Mouse (Mus musculus) MEL (cell line): ENCODE data around the gene Olfr5. TPM values are rescaled to one million over a fixed set of nuclear protein-coding genes. Genes with fewer than 3 reads are reported as not detected.

ENCODE experiments used
- DNase-seq: peaks from one replicate; pipeline ENCODE4 v3.0.0; 2011; ENCODE audit warnings: low read depth, low spot score
- H3K27ac ChIP-seq: 2 replicates; pipeline ENCODE4 v1.5.1; 2012; ENCODE audit warnings: low read depth, mild to moderate bottlenecking, control low read depth, low read length, moderate library complexity; ENCODE audit not compliant: control insufficient read depth
- H3K27me3 ChIP-seq, 2 experiments: fragments of 150-350 bp in 1 of 2; sonication (generic) in 1 of 2; 2 replicates each; pipeline ENCODE4 v1.6.1; 2012; ENCODE audit warnings: low read length in 2 of 2, mild to moderate bottlenecking in 2 of 2, improper control_type of control experiment in 1 of 2, moderate library complexity in 1 of 2; ENCODE audit not compliant: insufficient read depth in 2 of 2, control insufficient read depth in 1 of 2
- H3K36me3 ChIP-seq, 2 experiments: 2 replicates each; pipeline ENCODE4 v1.6.1; 2012 to 2014; ENCODE audit warnings: low read length in 2 of 2, improper control_type of control experiment in 1 of 2, inconsistent platforms in 1 of 2, mild to moderate bottlenecking in 1 of 2; ENCODE audit not compliant: insufficient read depth in 2 of 2, control insufficient read depth in 1 of 2
- H3K4me1 ChIP-seq, 2 experiments: fragments of 150-350 bp in 1 of 2; sonication (generic) in 1 of 2; 2 replicates each; pipeline ENCODE4 v1.6.1; 2012; ENCODE audit warnings: low read length in 2 of 2, improper control_type of control experiment in 1 of 2, mild to moderate bottlenecking in 1 of 2; ENCODE audit not compliant: insufficient read depth in 2 of 2, control insufficient read depth in 1 of 2
- H3K4me3 ChIP-seq, 2 experiments: fragments of 150-350 bp in 1 of 2; sonication (generic) in 1 of 2; 2 replicates each; pipeline ENCODE4 v1.5.1; 2012; ENCODE audit warnings: low read depth in 2 of 2, low read length in 2 of 2, mild to moderate bottlenecking in 2 of 2, moderate library complexity in 2 of 2, control low read depth in 1 of 2, improper control_type of control experiment in 1 of 2; ENCODE audit not compliant: control insufficient read depth in 1 of 2, insufficient read depth in 1 of 2
- H3K79me2 ChIP-seq: 2 replicates; pipeline ENCODE4 v1.6.1; 2012; ENCODE audit warnings: mild to moderate bottlenecking, low read length, moderate library complexity; ENCODE audit not compliant: control insufficient read depth, poor library complexity, insufficient read depth
- H3K9ac ChIP-seq: 2 replicates; pipeline ENCODE4 v1.6.1; 2012; ENCODE audit warnings: low read depth, mild to moderate bottlenecking, control low read depth, low read length, moderate library complexity; ENCODE audit not compliant: control insufficient read depth, poor library complexity, severe bottlenecking
- H3K9me3 ChIP-seq: fragments of 150-350 bp; sonication (generic); replicated peaks from 2 replicates; pipeline ENCODE4 v1.6.1; 2012; ENCODE audit warnings: mild to moderate bottlenecking, low read length, improper control_type of control experiment, moderate library complexity; ENCODE audit not compliant: insufficient read depth
- CTCF ChIP-seq, 3 experiments: IDR thresholded peaks in 2 of 3; conservative IDR thresholded peaks in 1 of 3; 2 replicates each; pipeline ENCODE4 v1.5.1; 2011 to 2012; ENCODE audit warnings: low read length in 3 of 3, low read depth in 2 of 3, mild to moderate bottlenecking in 2 of 3, improper control_type of control experiment in 1 of 3, inconsistent platforms in 1 of 3, mixed read lengths in 1 of 3, moderate library complexity in 1 of 3; ENCODE audit not compliant: control insufficient read depth in 1 of 3, insufficient read depth in 1 of 3, poor library complexity in 1 of 3, severe bottlenecking in 1 of 3
- EP300 ChIP-seq, 2 experiments: IDR thresholded peaks; 2 replicates each; pipeline ENCODE4 v1.6.1; 2011; ENCODE audit warnings: improper control_type of control experiment in 2 of 2, low read length in 2 of 2, low read depth in 1 of 2, mild to moderate bottlenecking in 1 of 2
- polyA plus RNA-seq, 2 experiments: library from polyadenylated mRNA; stranded (reverse) in 1 of 2; unstranded in 1 of 2; fragments of >175 nt in 1 of 2; fragments of >200 nt in 1 of 2; gene quantifications; 2 replicates each; pipeline versions ENCODE4 v1.2.1 to v1.2.4; 2012; ENCODE audit warnings: low replicate concordance in 2 of 2, low read depth in 1 of 2; ENCODE audit not compliant: insufficient read length in 2 of 2, insufficient read depth in 1 of 2, missing spikeins in 1 of 2
- total RNA-seq: library from RNA; depleted of rRNA; stranded (reverse); fragments of 300-350 nt; gene quantifications from 2 replicates; pipeline ENCODE4 v1.2.3, GENCODE M21; 2012; rRNA removed

The Olfr5 gene
- total and polyA plus RNA-seq, 3 experiments, result not detected

- TF ChIP-seq CTCF (IDR thresholded peaks at IDR 0.05 in 2 of 3, conservative IDR thresholded peaks at IDR 0.05 in 1 of 3; ENCODE audit: control insufficient read depth in 1 of 3, insufficient read depth in 1 of 3, low read depth in 2 of 3, low read length in 3 of 3, poor library complexity in 1 of 3, severe bottlenecking in 1 of 3), result peak; percentile 35 to 42 (median 37); a peak in 5 of 6 replicates
- no peak for TF ChIP-seq EP300 (IDR thresholded peaks at IDR 0.05; ENCODE audit: low read depth in 1 of 2, low read length in 2 of 2)
- H3K27me3 ChIP-seq, result no peaks in the 10 kb centered on the region
- no peak overlapping the region for H3K27ac ChIP-seq
- no peaks in the 10 kb centered on the region for H3K9me3 ChIP-seq
- no peaks in the 10 kb centered on the region for H3K79me2 ChIP-seq
- H3K4me3 ChIP-seq, result no peak overlapping the region
- H3K4me1 ChIP-seq, result no peaks in the 10 kb centered on the region
- DNase-seq, result peak; percentile 8
- no peak overlapping the region for H3K9ac ChIP-seq
- no peaks in the 10 kb centered on the region for H3K36me3 ChIP-seq
Measured at GRCm38 (mm10) chr7:6429381-6429780, 57.4 kb downstream of the Olfr5 start.

Other genes starting within 250 kb of the Olfr5 start
- not detected in 2 replicates for gene Epp13, start 234.2 kb downstream of the Olfr5 start, total RNA-seq
- gene Epp13, start 234.2 kb downstream of the Olfr5 start, polyA plus RNA-seq, result under 1 TPM in 1 of 2 experiments, not detected in 1; 0.14 TPM
- 3.4 and 3.9 TPM in 2 replicates for gene Zfp667, start 200.4 kb downstream of the Olfr5 start, total RNA-seq
- 1 to 10 TPM in 1 of 2 experiments, not detected in 1; 5.3 TPM for gene Zfp667, start 200.4 kb downstream of the Olfr5 start, polyA plus RNA-seq
- not detected in 2 replicates for gene Zfp583, start 155.7 kb downstream of the Olfr5 start, total RNA-seq
- not detected for gene Zfp583, start 155.7 kb downstream of the Olfr5 start, polyA plus RNA-seq
- not detected in 2 replicates for gene Gm3854, start 143.2 kb downstream of the Olfr5 start, total RNA-seq
- not detected for gene Gm3854, start 143.2 kb downstream of the Olfr5 start, polyA plus RNA-seq
- 0.42 and 0.50 TPM in 2 replicates for gene Zfp78, start 123.7 kb downstream of the Olfr5 start, total RNA-seq
- gene Zfp78, start 123.7 kb downstream of the Olfr5 start, polyA plus RNA-seq, result under 1 TPM in 1 of 2 experiments, not detected in 1; 0.67 TPM
- 1.6 and 2.8 TPM in 2 replicates for gene Zfp28, start 103.6 kb downstream of the Olfr5 start, total RNA-seq
- gene Zfp28, start 103.6 kb downstream of the Olfr5 start, polyA plus RNA-seq, result 1 to 10 TPM in 1 of 2 experiments, not detected in 1; 3.3 TPM
- not detected in 2 replicates for gene Smim17, start 88.2 kb downstream of the Olfr5 start, total RNA-seq
- gene Smim17, start 88.2 kb downstream of the Olfr5 start, polyA plus RNA-seq, result not detected
- not detected in 2 replicates for gene Gm20715, start 76.7 kb downstream of the Olfr5 start, total RNA-seq
- gene Gm20715, start 76.7 kb downstream of the Olfr5 start, polyA plus RNA-seq, result not detected
- not detected in 2 replicates for gene Olfr1344, start 48.3 kb downstream of the Olfr5 start, total RNA-seq
- gene Olfr1344, start 48.3 kb downstream of the Olfr5 start, polyA plus RNA-seq, result not detected
- gene Olfr1336, start 30.8 kb downstream of the Olfr5 start, total RNA-seq, result not detected in 2 replicates
- gene Olfr1336, start 30.8 kb downstream of the Olfr5 start, polyA plus RNA-seq, result under 1 TPM in 1 of 2 experiments, not detected in 1; 0.01 TPM
- not detected in 2 replicates for gene Olfr1346, start 19.8 kb downstream of the Olfr5 start, total RNA-seq
- gene Olfr1346, start 19.8 kb downstream of the Olfr5 start, polyA plus RNA-seq, result not detected
- gene Olfr1347, start 12.8 kb upstream of the Olfr5 start, total RNA-seq, result not detected in 2 replicates
- gene Olfr1347, start 12.8 kb upstream of the Olfr5 start, polyA plus RNA-seq, result not detected
- not detected in 2 replicates for gene Olfr1348, start 21.8 kb upstream of the Olfr5 start, total RNA-seq
- not detected for gene Olfr1348, start 21.8 kb upstream of the Olfr5 start, polyA plus RNA-seq
- gene Olfr1349, start 36.0 kb upstream of the Olfr5 start, total RNA-seq, result not detected in 2 replicates
- gene Olfr1349, start 36.0 kb upstream of the Olfr5 start, polyA plus RNA-seq, result not detected
- gene Olfr1350, start 77.9 kb upstream of the Olfr5 start, total RNA-seq, result not detected in 2 replicates
- not detected for gene Olfr1350, start 77.9 kb upstream of the Olfr5 start, polyA plus RNA-seq
- not detected in 2 replicates for gene Zim1, start 209.5 kb upstream of the Olfr5 start, total RNA-seq
- gene Zim1, start 209.5 kb upstream of the Olfr5 start, polyA plus RNA-seq, result not detected
- gene Peg3, start 243.5 kb upstream of the Olfr5 start, total RNA-seq, result not detected in 2 replicates
- gene Peg3, start 243.5 kb upstream of the Olfr5 start, polyA plus RNA-seq, result not detected
- gene Usp29, start 243.6 kb upstream of the Olfr5 start, total RNA-seq, result not detected in 2 replicates
- not detected for gene Usp29, start 243.6 kb upstream of the Olfr5 start, polyA plus RNA-seq